Mouse (Mus musculus) adrenal gland (tissue): ENCODE measurements around the gene Phf21a.
"Not testable (repeated sequence)": the region's sequence is repeated elsewhere in the genome, so short reads cannot be mapped to it uniquely, and the experiment has no call there.

Experiments used
- intact Hi-C: fragments of 180-260 bp; cut with DNase I; formaldehyde crosslinking; loops from one replicate; pipeline ENCODE4 v1.15.1; 2025
- microRNA-seq, 2 experiments: library from miRNA; unstranded; fragments of <30 nt; microRNA quantifications; one replicate each; pipeline ENCODE4; 2019

Phf21a gene

GRCm38 (mm10) chr2:92397436-92397835 is 304.5 kb downstream of the Phf21a start:
- intact Hi-C loops, result no loop called here

- intact Hi-C loops, result not testable (repeated sequence)
Measured at GRCm38 (mm10) chr2:92399877-92400276, 307.0 kb downstream of the Phf21a start.

GRCm38 (mm10) chr2:92400682-92401081 is 307.8 kb downstream of the Phf21a start:
- intact Hi-C loops, result no loop called here

- intact Hi-C loops, result no loop called here
Measured at GRCm38 (mm10) chr2:92401091-92401561, 308.2 kb downstream of the Phf21a start, which contains the start of gene Mapk8ip1. TSS of gene Mapk8ip1 (minus strand) at chr2:92401263.

GRCm38 (mm10) chr2:92402591-92403326 is 309.8 kb downstream of the Phf21a start:
- intact Hi-C loops, result no loop called here

GRCm38 (mm10) chr2:92403776-92404319 is 310.9 kb downstream of the Phf21a start:
- intact Hi-C loops, result no loop called here

- intact Hi-C loops, result no loop called here
Measured at GRCm38 (mm10) chr2:92404737-92405136, 311.8 kb downstream of the Phf21a start.

GRCm38 (mm10) chr2:92405687-92406086 is 312.8 kb downstream of the Phf21a start:
- intact Hi-C loops, result no loop called here

GRCm38 (mm10) chr2:92408309-92409045 is 315.6 kb downstream of the Phf21a start:
- intact Hi-C loops, result no loop called here

GRCm38 (mm10) chr2:92411705-92412104 is 318.8 kb downstream of the Phf21a start:
- intact Hi-C loops, result no loop called here

Small RNAs within 50 kb of the gene (microRNA-seq; reads per million reads assigned to microRNA genes)
- gene Mir1955, result 12.4 to 18.1 reads per million in 2 experiments
- gene Mir7000, result 0.46 to 0.62 reads per million in 2 experiments
